Mouse (Mus musculus): Measurements from ENCODE around the gene Tmem28. TPM values are rescaled to one million over a fixed set of nuclear protein-coding genes. Genes with fewer than 3 reads are reported as not detected.

Tmem28 gene
- under 1 TPM; 0.18 to 0.27 TPM for total RNA-seq (2021)
- long read RNA-seq, experiment 1, partial matches to known transcripts, result 0 of 1 reads
- long read RNA-seq, experiment 1, other reads (novel, unspliced or antisense), result 1 of 1 reads
- long read RNA-seq, experiment 2, result 0 reads

- no peak for DNase-seq
Observed at GRCm38 (mm10) chrX:99820790-99821395, at the start of gene Tmem28. Tmem28 (plus strand) TSS chrX:99821021.

- no peak for DNase-seq
Observed at GRCm38 (mm10) chrX:99780308-99780707, 40.5 kb upstream of the Tmem28 start.

GRCm38 (mm10) chrX:99808375-99808774, 12.4 kb upstream of the Tmem28 start:
- no peak for DNase-seq

GRCm38 (mm10) chrX:99819395-99819935, 1.4 kb upstream of the Tmem28 start:
- no peak for DNase-seq

GRCm38 (mm10) chrX:99819936-99820789, 658 bp upstream of the Tmem28 start:
- no peak for DNase-seq

- no peak for DNase-seq
Observed at GRCm38 (mm10) chrX:99842090-99842489, 21.3 kb downstream of the Tmem28 start.

GRCm38 (mm10) chrX:99853261-99853741, 32.5 kb downstream of the Tmem28 start:
- DNase-seq, result peak; percentile 78

GRCm38 (mm10) chrX:99853834-99854233, 33.0 kb downstream of the Tmem28 start:
- no peak for DNase-seq

- no peak for DNase-seq
Observed at GRCm38 (mm10) chrX:99872228-99872627, 51.4 kb downstream of the Tmem28 start.

GRCm38 (mm10) chrX:99872632-99873201, 51.9 kb downstream of the Tmem28 start:
- no peak for DNase-seq

- DNase-seq, result peak; percentile 24
Observed at GRCm38 (mm10) chrX:99873259-99873919, 52.6 kb downstream of the Tmem28 start.

- DNase-seq, result no peak
Observed at GRCm38 (mm10) chrX:99873920-99874296, 53.1 kb downstream of the Tmem28 start.

- no peak for DNase-seq
Observed at GRCm38 (mm10) chrX:99876781-99877180, 56.0 kb downstream of the Tmem28 start.

GRCm38 (mm10) chrX:99883396-99883795, 62.6 kb downstream of the Tmem28 start:
- no peak for DNase-seq

Other genes with a start within 250 kb of the Tmem28 start
- gene Eda, start 154.6 kb downstream of the Tmem28 start, total RNA-seq (2021), result 1 to 10 TPM; 2.3 to 3.6 TPM